Mouse (Mus musculus): Measurements from ENCODE around the gene Snap23.
"Not testable (repeated sequence)": the region's sequence is repeated elsewhere in the genome, so short reads cannot be mapped to it uniquely, and the experiment has no call there.

- not testable (repeated sequence) for TF ChIP-seq CTCF, EP300 (IDR thresholded peaks at IDR 0.05; ENCODE audit: low read depth)
These were observed 2.8 kb upstream of the Snap23 start for GRCm38 (mm10) chr2:120564548-120565188.

All from liver, postnatal 0 days (tissue).